Mouse (Mus musculus) monocyte, adult 5-6 weeks (primary cell): ENCODE data around the gene Primpol. TPM values are rescaled to one million over a fixed set of nuclear protein-coding genes. Genes with fewer than 3 reads are reported as not detected.

Experiments
- ATAC-seq: fragments of 153-309, 156-312 bp; replicated peaks from 2 replicates; pipeline ENCODE4 v1.8.0; 2017; ENCODE audit warnings: mild to moderate bottlenecking; ENCODE audit not compliant: low TSS enrichment, insufficient number of reproducible peaks, severe bottlenecking, poor library complexity, low FRiP score
- total RNA-seq: library from RNA; stranded (forward); fragments of 200-1000, 200-491, 200-594 nt; gene quantifications from 3 replicates; pipeline ENCODE4 v1.2.3, GENCODE M21; 2017

Primpol gene
- total RNA-seq, 1 experiment from 2014 or later: 9.7 TPM

DNA sequence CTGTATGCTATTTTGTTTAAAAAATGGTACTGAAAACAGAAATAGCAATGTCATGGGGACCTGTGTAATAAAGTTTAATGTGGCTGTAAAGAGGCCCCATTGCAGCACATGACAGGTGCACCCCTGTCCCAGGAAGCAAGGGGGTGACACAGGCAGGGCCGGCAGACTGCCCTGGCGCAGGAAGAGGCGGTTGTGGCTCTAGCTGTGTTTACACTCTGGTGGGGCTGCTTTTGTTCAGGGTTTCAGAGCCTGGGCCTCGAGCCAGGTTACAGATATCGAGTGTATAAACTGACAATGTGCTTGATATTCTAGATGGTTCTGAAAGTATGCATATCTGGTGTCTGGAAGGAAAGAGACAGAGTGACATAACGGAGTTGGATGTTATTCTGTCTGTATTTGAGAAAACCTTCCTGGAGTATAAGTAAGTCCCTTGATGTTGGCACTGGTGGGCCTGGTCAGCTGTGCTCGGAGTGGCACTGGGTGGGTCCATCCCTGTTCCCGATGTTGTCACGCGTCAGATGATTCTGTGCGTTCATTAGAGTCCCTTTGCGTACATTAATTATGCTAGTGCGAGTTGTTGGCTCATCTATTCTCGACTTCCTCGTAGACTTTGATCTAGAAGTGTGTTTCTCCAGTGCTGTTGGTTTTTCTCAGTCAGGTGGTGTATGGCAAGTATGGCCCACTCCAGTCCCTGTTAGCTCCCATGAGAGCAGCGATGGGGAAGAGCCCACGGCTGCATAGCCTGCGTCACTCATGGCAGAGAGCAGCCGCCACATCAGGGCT, 47.2 kb downstream of the Primpol start:
- ATAC-seq: no peak

DNA sequence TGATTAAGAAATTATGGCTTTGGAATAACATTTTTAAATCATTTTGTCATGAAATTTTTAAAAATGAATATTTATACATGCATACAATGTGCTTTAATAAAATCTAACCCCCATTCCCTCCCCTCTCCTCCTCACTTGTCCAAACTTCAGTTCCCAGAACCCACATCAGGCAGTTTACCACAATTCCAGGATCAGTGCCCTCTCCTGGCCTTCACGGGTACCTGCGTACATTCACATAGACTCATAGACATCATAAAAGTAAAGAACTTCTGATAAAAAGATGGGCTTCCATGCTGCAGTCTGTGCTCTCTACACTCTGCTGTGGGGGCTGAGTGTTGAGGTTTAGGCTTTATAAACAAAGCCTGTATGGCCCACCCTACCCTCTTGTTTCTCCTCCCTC, 48.1 kb downstream of the Primpol start:
- ATAC-seq: no peak

DNA sequence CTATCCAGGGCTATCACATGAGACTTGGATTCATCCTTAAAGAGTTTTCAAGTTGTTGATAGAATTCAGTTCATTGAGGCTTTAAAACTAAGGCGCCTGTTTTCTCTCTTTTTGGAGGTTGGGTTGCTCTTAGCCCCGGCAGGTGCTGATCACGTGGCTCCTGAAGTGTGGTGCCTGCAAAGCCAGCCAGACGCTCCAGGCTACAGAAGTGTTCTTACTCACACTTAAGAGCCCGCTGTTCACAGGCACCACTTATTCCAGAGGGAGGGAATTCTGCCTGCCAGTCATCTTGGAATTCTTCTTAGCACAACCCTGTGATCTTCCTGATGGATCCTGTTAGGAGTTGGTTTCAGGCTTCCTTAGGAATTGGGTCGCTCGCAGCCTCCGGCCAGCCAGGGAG, 49.1 kb downstream of the Primpol start:
- no peak for ATAC-seq

DNA sequence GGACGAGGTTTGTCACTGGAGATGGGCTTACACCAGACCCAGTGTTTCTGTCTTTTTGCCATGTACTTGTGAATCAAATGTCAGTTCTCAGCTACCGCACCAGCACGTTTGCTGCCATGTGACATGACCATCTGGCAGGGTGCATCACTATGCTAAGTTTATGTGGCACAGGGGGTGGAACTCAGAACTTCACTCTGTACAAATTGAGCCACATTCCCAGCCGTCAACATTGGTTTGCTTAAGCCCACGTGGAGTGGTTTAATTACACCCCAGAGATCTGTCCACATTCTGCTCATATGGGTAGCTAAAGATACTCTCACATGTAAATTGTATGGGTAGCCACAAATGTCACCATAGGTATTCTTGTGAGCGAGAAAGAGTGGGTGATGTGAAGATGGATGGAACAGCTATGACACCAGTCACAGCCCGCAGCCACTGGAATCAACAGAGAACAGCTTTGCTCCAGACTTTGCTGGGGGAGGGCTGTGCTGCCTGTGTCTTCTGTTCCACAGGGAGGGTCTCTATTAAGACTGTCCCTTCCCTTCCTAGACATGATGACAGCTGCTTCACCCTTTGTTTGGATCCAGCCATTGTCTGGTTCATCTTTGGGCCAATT, 50.0 kb downstream of the Primpol start:
- no peak for ATAC-seq

DNA sequence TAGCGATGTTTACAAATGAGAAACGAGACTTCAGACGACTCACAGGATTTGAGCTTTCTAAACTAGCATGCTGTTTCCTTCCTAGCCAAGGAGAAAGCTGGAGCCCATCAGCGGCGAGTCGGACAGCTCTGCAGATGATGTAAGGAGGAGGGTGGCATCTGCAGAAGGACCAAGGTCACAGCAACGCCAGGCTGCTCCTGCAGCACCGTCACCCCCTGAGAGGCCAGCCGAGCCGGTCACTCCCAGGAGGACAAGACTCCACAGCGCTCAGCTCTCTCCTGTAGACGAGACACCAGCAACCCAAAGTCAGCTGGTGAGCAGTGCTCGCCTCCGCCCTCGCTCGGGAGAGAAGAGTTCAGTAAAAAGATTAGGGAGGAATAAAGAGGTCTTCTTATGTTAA, 54.7 kb downstream of the Primpol start:
- no peak for ATAC-seq

DNA sequence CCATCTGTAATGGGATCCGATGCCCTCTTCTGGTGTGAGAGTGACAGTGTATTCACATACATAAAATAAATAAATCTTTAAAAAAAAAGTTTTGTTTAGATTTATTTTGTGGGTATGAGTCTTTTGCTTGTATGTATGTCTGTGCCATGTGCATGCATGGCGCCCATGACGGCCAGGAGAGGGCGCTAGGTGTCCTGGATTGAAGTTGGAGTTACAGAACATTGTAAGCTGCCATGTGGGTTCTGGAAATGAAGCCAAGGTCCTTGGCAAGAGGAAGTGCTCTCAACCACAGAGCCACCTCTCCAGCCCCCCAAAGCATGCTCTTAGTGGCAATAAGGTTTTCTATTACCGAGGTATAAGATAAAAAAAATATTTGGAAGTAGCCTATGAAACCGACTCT, 57.6 kb downstream of the Primpol start:
- ATAC-seq: no peak; the same call in 1 of the 2 replicates

DNA sequence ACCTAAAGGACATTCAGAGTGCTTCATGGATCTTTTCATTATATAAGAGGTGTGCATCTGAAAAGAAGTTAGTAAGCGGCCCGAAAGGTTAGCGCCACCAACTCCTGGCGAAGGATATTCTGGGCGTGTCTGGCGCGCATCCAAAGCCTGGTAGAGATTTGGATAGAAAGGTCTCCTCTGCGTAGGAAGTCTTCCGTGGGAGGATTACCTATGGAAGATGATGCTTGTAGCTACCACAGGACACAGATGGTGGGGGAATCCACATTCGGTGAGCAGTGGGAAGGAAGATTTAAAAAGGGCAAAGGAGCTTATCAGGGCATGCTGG, 64.6 kb downstream of the Primpol start:
- ATAC-seq: no peak

DNA sequence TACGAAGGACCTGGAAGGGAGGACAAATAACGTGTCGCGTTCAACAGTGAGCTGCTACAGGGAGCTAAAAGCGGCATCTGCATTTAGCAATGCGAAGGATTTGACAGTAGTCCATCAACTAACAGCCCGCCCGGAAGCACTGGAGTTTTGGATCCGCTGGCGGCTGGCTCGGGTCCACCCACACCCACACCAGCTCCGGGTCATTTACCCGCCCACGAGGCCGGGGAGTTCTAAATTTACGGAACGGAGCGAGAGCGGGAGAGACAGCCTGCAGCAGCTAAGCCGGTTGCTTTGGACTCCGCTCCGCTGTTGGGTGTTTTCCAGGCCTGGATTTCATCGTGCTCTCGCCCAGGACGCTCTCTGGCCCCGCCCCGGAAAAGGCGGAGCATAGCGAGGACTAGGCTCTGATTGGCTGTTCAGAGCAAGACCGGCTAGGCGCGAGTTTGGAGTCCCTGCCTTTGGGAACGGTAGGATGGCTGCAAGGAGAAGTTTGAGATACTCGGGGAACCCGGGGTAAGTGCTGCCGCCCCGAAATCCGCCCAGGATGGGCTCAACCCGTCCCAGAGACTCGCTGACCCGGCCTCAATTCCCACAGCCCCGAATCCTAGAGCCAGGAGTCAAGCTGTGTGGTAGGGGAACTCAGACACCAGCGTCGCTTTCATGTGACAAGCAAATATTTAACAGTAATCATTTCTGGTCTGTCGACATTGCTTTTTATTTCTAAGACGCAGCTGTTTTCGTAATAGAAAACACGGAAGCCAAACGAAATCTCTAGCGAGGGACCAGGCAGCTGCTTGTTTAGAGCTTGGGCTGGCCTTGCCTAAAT, 65.2 kb downstream of the Primpol start, which contains the start of gene Cenpu:
Gene Cenpu (plus strand): TSS at position 414 of the 826 bp plus-strand sequence.
- peak; percentile 97 for ATAC-seq

DNA sequence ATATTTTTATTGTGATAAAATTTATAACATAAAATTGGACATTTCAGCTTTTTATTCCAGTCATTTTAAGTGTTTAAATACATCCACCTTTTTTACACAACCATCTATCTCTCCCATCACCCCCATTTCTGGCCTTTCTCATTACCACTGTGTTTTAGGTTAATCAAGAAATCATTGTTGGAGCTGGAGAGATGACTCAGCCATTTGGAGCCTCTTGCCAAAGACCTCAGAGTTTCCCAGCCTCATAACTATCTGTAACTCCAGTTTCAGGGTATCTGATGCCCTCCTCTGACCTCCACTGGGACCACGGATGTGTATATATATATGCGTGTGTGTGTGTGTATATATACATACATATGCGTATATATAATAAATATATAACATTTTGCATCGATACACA, 66.0 kb downstream of the Primpol start:
- no peak for ATAC-seq

DNA sequence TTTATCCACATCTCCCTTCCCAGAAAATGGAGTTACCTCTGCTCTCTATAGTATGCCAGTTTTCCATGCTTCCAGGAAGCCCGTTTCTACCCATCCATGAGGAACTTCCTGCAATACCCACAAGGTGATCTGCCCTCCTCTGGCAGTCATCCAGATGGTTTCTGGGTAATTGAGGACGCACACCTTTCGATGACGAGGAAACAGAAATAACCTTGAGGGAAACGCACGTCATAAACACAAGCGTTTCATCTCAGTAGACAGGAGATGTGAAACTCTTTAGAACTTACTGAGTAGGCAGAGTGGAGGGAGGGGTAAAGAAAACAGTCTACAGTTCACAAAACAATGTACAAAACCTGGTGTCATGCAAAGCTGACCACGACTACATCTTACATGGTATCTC, 67.0 kb downstream of the Primpol start:
- no peak for ATAC-seq

DNA sequence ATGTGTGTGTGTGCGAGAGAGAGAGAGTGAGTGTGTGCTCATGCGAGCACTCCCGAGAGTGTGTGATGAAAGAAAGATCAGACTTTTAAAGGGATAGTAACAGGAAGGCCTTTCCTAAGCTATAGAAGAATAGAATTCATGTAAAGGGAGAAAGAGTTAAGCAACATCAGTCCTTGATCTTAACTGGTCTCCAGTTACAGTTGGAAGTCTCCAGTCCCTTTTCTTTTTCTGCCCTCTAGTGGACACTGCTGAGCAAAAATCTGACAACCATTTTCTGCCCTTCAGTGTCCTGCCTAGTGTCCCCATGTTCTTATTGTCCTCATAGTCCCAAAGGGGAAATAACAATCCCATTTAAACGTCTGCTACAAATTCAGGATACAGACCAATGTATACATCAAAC, 69.8 kb downstream of the Primpol start:
- ATAC-seq: 0 out of 2 replicates have a peak, but pooled peaks have one; percentile 25

DNA sequence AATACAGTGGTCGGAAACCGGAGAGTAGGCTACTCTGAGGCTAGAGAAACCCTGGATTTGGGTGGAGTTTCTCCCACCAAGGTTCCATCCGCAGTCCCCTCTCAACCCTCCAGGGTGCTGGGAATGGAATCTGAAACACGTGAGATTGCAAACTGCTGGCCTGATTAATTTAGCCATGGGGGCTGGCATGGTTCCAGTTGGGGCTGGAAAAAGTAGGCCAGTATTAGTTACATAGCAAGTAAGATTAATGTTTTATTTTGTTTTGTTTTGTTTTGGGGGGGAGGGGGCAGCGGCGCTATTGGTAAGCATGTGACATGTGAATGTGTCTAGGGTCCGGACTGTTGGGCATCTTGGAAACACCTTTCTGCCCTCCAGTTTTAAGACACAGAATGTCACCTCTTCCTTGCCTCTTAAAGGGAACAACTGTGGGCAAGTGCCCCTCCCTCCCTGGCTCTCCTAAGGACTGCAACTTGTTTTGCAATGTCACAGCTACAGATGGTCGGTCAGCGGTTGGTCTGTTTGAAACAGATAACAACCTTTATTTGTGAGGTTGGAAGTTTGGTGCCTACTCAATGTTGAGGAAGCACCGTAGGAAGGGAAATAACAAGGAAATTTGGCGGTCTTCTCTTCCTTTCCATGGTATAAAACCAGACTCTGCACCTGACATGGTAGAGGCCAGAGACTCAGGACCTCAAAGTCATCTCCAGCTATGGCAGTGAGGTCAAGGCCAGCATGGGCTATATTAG, 70.4 kb downstream of the Primpol start:
- ATAC-seq: no peak

DNA sequence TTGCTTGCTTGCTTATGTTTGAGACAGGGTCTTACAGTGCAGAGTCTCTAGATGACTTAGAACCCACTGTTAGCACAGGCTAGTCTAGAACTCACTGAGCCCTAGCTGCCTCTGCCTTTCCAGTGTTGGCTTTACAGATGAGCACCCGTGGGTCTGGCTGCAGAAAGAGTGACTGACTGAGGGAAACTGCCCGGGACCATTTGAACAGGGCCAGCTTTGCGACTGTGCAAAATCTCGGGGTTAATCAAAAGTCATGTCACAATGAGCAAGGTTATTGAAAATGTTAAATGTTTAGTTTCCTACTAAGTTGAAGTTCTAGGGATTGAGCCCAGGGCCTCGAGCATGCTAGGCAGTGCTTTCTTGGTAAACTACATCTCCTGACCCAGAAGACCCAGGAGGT, 71.2 kb downstream of the Primpol start:
- no peak for ATAC-seq

DNA sequence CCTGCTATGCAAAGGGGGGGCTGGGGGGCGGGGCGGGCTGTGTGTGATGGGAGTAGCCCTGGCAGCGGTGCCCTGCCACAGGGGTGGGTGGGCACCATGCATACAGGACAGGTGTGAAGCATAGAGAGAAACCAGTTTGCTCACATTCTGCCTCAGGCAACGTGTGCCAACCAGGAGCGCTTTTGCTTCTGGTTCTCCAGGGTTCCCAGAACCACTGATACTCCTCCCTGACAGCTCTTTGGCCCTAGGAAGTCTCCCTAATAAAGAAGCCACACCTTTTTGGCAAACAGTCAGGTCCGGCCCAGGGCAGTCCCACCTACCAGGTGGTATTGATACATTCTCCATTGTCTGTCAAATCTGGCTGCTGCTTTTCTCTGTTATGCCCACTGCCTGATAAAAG, 73.3 kb downstream of the Primpol start:
- ATAC-seq: no peak

DNA sequence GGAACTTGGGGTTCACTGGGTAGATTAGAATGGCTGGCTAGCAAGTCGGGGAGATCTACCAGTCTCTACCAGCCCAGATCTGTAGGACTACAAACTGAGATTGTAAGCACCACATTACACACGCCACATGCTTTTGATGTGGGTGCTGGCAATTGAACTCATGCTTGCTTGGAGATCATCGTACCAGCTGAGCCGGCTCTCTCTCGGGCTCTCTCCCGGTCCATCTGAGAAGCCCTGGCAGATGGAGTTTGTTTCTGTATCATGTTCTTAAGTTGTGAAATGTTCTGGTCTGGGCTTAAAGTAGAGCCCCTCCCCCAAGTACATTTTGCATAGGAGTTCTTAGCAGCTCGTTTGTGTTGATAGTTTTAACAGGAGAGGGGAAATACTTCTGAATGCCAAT, 73.8 kb downstream of the Primpol start:
- ATAC-seq: no peak

DNA sequence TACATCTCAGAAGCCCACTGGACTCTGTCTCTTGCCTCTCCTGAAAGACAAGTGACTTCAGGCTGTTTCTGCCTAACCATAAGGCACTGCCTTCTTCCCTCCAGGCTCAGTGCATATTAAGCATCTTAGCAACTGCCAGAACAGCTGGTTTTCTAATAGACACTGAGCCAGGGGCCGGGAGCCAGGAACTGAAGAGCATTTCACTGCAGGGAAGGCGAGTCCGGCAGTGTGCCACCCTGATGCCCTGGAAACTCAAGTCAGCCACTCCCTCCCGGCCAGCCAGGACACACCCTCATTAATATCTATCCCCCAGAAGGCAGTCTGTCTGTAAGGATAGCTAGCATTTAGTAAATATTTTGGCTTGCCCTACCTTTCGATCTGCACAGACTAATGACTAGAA, 77.3 kb downstream of the Primpol start:
- no peak for ATAC-seq

DNA sequence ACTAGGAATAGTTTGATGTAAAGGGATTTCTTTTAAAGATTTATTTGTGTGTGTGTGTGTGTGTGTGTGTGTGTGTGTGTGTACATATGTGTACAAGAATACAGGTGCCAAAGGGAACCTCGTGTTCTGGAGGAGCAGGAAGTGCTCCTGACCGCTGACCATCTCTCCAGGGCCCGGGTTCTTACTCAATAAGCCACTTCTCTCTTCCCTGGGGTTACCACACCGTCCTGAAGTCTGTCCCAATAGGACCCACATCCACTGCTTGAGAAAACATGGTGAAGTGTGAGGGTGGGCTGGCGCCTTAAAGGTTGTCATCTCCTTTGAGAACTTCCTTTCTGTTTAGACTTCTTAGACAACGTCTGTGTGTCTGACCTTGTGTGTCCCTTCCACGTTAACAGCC, 83.1 kb downstream of the Primpol start:
- ATAC-seq: peak; percentile 84

DNA sequence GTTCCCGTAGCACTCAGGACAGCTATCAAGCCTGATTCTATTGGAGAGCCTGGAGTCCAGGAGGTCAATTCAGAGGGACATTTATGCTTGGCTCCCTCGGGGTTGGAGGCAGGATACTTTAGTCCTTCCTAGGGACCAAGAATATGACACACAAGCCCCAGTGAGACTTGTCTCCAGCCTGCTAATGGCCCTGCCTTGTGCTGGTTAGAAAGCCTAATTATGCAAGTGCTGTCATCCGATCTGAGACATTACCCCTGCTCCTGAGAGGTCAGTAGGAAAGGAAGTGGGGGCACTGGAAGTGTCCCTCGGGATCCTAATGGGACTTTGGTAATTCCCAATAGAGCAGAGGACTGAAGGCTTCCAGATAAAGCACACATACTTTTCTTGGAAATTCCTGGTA, 86.5 kb downstream of the Primpol start:
- no peak for ATAC-seq

DNA sequence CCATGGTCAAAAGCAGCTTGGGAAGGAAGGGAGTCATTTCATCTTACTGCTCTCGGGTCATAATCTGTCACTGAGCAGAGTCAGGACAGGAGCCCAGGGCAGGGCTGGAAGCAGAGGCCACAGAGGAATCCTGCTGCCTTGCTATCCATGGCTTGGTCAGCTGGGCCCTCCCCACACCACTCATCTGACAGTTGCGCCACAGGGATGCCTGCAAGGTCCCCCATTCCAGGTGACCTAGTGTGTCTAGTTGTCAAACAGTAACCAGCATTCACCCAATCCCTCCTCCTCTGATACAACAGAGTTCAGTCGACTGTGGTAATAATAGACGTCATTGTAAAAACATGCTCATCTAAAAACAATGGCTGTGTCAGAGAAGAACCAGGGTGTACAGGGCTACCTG, 87.5 kb downstream of the Primpol start:
- no peak for ATAC-seq
